Mouse (Mus musculus) liver, embryonic 12.5 days (tissue): ENCODE data around the gene Rcan2. TPM values are rescaled to one million over a fixed set of nuclear protein-coding genes. Genes with fewer than 3 reads are reported as not detected.

Source experiments
- ATAC-seq: fragments of 200-750 bp; cut with Nextera tagmentation; 2 replicates; pipeline ENCODE4 v1.8.0; 2017; ENCODE audit warnings: moderate number of reproducible peaks, mild to moderate bottlenecking, moderate library complexity
- H3K27ac ChIP-seq: fragments of 300-500 bp; sonication (generic); 2 replicates; pipeline ENCODE4 v1.5.1; 2016; ENCODE audit warnings: mild to moderate bottlenecking
- H3K27me3 ChIP-seq: fragments of 300-500 bp; sonication (generic); replicated peaks from 2 replicates; pipeline ENCODE4 v1.6.1; 2016; ENCODE audit warnings: mild to moderate bottlenecking, moderate library complexity
- H3K36me3 ChIP-seq: fragments of 300-500 bp; sonication (generic); 2 replicates; pipeline ENCODE4 v1.6.1; 2016; ENCODE audit warnings: mild to moderate bottlenecking, moderate library complexity
- H3K4me1 ChIP-seq: fragments of 300-500 bp; sonication (generic); 2 replicates; pipeline ENCODE4 v1.6.1; 2016
- H3K4me2 ChIP-seq: fragments of 300-500 bp; sonication (generic); 2 replicates; pipeline ENCODE4 v1.6.1; 2016; ENCODE audit warnings: mild to moderate bottlenecking, moderate library complexity
- H3K4me3 ChIP-seq: fragments of 300-500 bp; sonication (generic); 2 replicates; pipeline ENCODE4 v1.5.1; 2016; ENCODE audit warnings: mild to moderate bottlenecking, moderate library complexity
- H3K9ac ChIP-seq: fragments of 300-500 bp; sonication (generic); 2 replicates; pipeline ENCODE4 v1.6.1; 2016; ENCODE audit warnings: mild to moderate bottlenecking, moderate library complexity
- H3K9me3 ChIP-seq: fragments of 300-500 bp; sonication (generic); replicated peaks from 2 replicates; pipeline ENCODE4 v1.6.1; 2016; ENCODE audit warnings: mild to moderate bottlenecking, moderate library complexity
- WGBS: fragments of 180-500 bp; shearing (Covaris S2); methylation state at CpG from one replicate; pipeline ENCODE4 v1.1.7; 2016; ENCODE audit not compliant: insufficient replicate concordance; 5-methylcytosine and 5-hydroxymethylcytosine counted together
- polyA plus RNA-seq: library from polyadenylated mRNA; unstranded; fragments of >200 nt; fragmentation: Nextera tagmentation; extraction: Ambion mirVana; gene quantifications from 2 replicates; pipeline ENCODE4 v1.2.1, GENCODE M21; 2016

Gene Rcan2
- polyA plus RNA-seq, 1 experiment from 2014 or later, result 1.9 TPM

- H3K4me1 ChIP-seq, result no peaks in the 10 kb centered on the region
- no peak overlapping the region for H3K9ac ChIP-seq
- no peaks in the 10 kb centered on the region for H3K9me3 ChIP-seq
- H3K4me2 ChIP-seq, result no peak overlapping the region
- ATAC-seq, result no peak
- no peak overlapping the region for H3K4me3 ChIP-seq
- no peaks in the 10 kb centered on the region for H3K27me3 ChIP-seq
- WGBS, result 36% methylated on average over 5 of the region's 5 CpGs
- no peaks in the 10 kb centered on the region for H3K36me3 ChIP-seq
- H3K27ac ChIP-seq, result no peak overlapping the region
Observed at GRCm38 (mm10) chr17:44029616-44030015, 228.5 kb downstream of the Rcan2 start.

GRCm38 (mm10) chr17:44030776-44031587 is 229.8 kb downstream of the Rcan2 start:
- Histone ChIP-seq H3K9me3 (no peaks in the 10 kb centered on the region), H3K4me3 (no peak overlapping the region), H3K4me1 (no peaks in the 10 kb centered on the region), H3K4me2 (no peak overlapping the region), H3K27ac (no peak overlapping the region), H3K36me3 (no peaks in the 10 kb centered on the region), H3K9ac (no peak overlapping the region), H3K27me3 (no peaks in the 10 kb centered on the region)
- no peak for ATAC-seq
- 58% methylated on average over 3 of the region's 3 CpGs for WGBS

- H3K4me1 ChIP-seq, result no peaks in the 10 kb centered on the region
- H3K9me3 ChIP-seq, result no peaks in the 10 kb centered on the region
- WGBS, result 67% methylated on average over 1 of the region's 1 CpGs
- ATAC-seq, result no peak
- no peaks in the 10 kb centered on the region for H3K36me3 ChIP-seq
- no peak overlapping the region for H3K4me3 ChIP-seq
- no peak overlapping the region for H3K9ac ChIP-seq
- no peaks in the 10 kb centered on the region for H3K27me3 ChIP-seq
- no peak overlapping the region for H3K4me2 ChIP-seq
- no peak overlapping the region for H3K27ac ChIP-seq
Observed at GRCm38 (mm10) chr17:44035005-44035404, 233.9 kb downstream of the Rcan2 start.

- Histone ChIP-seq H3K9me3 (no peaks in the 10 kb centered on the region), H3K4me2 (no peak overlapping the region), H3K36me3 (no peaks in the 10 kb centered on the region), H3K9ac (no peak overlapping the region), H3K4me1 (no peaks in the 10 kb centered on the region), H3K27me3 (no peaks in the 10 kb centered on the region; the same call in 1 of the 2 replicates), H3K27ac (no peak overlapping the region), H3K4me3 (no peak overlapping the region)
- ATAC-seq, result no peak
- WGBS, result 62% methylated on average over 9 of the region's 9 CpGs
Observed at GRCm38 (mm10) chr17:44038656-44039055, 237.5 kb downstream of the Rcan2 start.

- Histone ChIP-seq H3K9ac (no peak overlapping the region), H3K9me3 (no peaks in the 10 kb centered on the region), H3K27me3 (no peaks in the 10 kb centered on the region; the same call in 1 of the 2 replicates), H3K4me2 (no peak overlapping the region), H3K36me3 (no peaks in the 10 kb centered on the region), H3K27ac (no peak overlapping the region), H3K4me1 (no peaks in the 10 kb centered on the region), H3K4me3 (no peak overlapping the region)
- no peak for ATAC-seq
- 80% methylated on average over 2 of the region's 2 CpGs for WGBS
Observed at GRCm38 (mm10) chr17:44040449-44040848, 239.3 kb downstream of the Rcan2 start.

GRCm38 (mm10) chr17:44042301-44042700 is 241.2 kb downstream of the Rcan2 start:
- Histone ChIP-seq H3K27ac (no peak overlapping the region), H3K27me3 (no peaks in the 10 kb centered on the region; the same call in 1 of the 2 replicates), H3K4me1 (no peaks in the 10 kb centered on the region), H3K4me3 (no peak overlapping the region), H3K36me3 (no peaks in the 10 kb centered on the region), H3K9me3 (no peaks in the 10 kb centered on the region), H3K9ac (no peak overlapping the region), H3K4me2 (no peak overlapping the region)
- WGBS, result 54% methylated on average over 2 of the region's 2 CpGs
- ATAC-seq, result no peak

GRCm38 (mm10) chr17:44042861-44043260 is 241.7 kb downstream of the Rcan2 start:
- Histone ChIP-seq H3K27ac (no peak overlapping the region), H3K9me3 (no peaks in the 10 kb centered on the region), H3K4me2 (no peak overlapping the region), H3K4me3 (no peak overlapping the region), H3K27me3 (no peaks in the 10 kb centered on the region; the same call in 1 of the 2 replicates), H3K4me1 (no peaks in the 10 kb centered on the region), H3K9ac (no peak overlapping the region), H3K36me3 (no peaks in the 10 kb centered on the region)
- no peak for ATAC-seq
- 73% methylated on average over 8 of the region's 8 CpGs for whole genome bisulfite sequencing

- Histone ChIP-seq H3K4me2 (no peak overlapping the region), H3K4me1 (no peaks in the 10 kb centered on the region; the same call in 1 of the 2 replicates), H3K9me3 (no peaks in the 10 kb centered on the region), H3K36me3 (no peaks in the 10 kb centered on the region), H3K27ac (no peak overlapping the region), H3K9ac (no peak overlapping the region), H3K4me3 (no peak overlapping the region), H3K27me3 (0 out of 2 replicates have a peak, but pooled peaks cover 5% of the 10 kb centered on the region)
- WGBS, result 23% methylated on average over 4 of the region's 4 CpGs
- ATAC-seq, result no peak
Observed at GRCm38 (mm10) chr17:44053427-44053826, 252.3 kb downstream of the Rcan2 start.

- H3K4me3 ChIP-seq, result no peak overlapping the region
- WGBS, result 75% methylated on average over 1 of the region's 1 CpGs
- no peak overlapping the region for H3K4me2 ChIP-seq
- H3K9me3 ChIP-seq, result no peaks in the 10 kb centered on the region
- H3K27ac ChIP-seq, result no peak overlapping the region
- no peak overlapping the region for H3K9ac ChIP-seq
- no peaks in the 10 kb centered on the region; the same call in 1 of the 2 replicates for H3K4me1 ChIP-seq
- no peak for ATAC-seq
- no peaks in the 10 kb centered on the region for H3K36me3 ChIP-seq
- H3K27me3 ChIP-seq, result 0 out of 2 replicates have a peak, but pooled peaks cover 3% of the 10 kb centered on the region
Observed at GRCm38 (mm10) chr17:44057123-44057522, 256.0 kb downstream of the Rcan2 start.

GRCm38 (mm10) chr17:44058145-44058544 is 257.0 kb downstream of the Rcan2 start:
- peak; percentile 58; the same call in 1 of the 2 replicates for ATAC-seq
- H3K27ac ChIP-seq, result no peak overlapping the region
- no peaks in the 10 kb centered on the region for H3K27me3 ChIP-seq
- H3K4me1 ChIP-seq, result no peaks in the 10 kb centered on the region; the same call in 1 of the 2 replicates
- no peak overlapping the region for H3K4me2 ChIP-seq
- H3K36me3 ChIP-seq, result no peaks in the 10 kb centered on the region
- no peak overlapping the region for H3K4me3 ChIP-seq
- no peak overlapping the region for H3K9ac ChIP-seq
- no peaks in the 10 kb centered on the region for H3K9me3 ChIP-seq

GRCm38 (mm10) chr17:44060781-44061180 is 259.6 kb downstream of the Rcan2 start:
- H3K27ac ChIP-seq, result no peak overlapping the region
- ATAC-seq, result no peak
- no peaks in the 10 kb centered on the region for H3K27me3 ChIP-seq
- no peaks in the 10 kb centered on the region for H3K36me3 ChIP-seq
- H3K9ac ChIP-seq, result no peak overlapping the region
- H3K4me3 ChIP-seq, result no peak overlapping the region
- H3K4me1 ChIP-seq, result no peaks in the 10 kb centered on the region
- no peak overlapping the region for H3K4me2 ChIP-seq
- WGBS, result 68% methylated on average over 1 of the region's 1 CpGs
- no peaks in the 10 kb centered on the region for H3K9me3 ChIP-seq

GRCm38 (mm10) chr17:44061289-44061890 is 260.2 kb downstream of the Rcan2 start:
- no peaks in the 10 kb centered on the region for H3K27me3 ChIP-seq
- no peaks in the 10 kb centered on the region for H3K9me3 ChIP-seq
- no peak overlapping the region for H3K9ac ChIP-seq
- H3K27ac ChIP-seq, result no peak overlapping the region
- no peak for ATAC-seq
- H3K36me3 ChIP-seq, result no peaks in the 10 kb centered on the region
- H3K4me1 ChIP-seq, result no peaks in the 10 kb centered on the region
- no peak overlapping the region for H3K4me3 ChIP-seq
- WGBS, result 57% methylated on average over 5 of the region's 5 CpGs
- no peak overlapping the region for H3K4me2 ChIP-seq
